Mouse (Mus musculus): ENCODE data around the gene Il1rapl1. TPM values are rescaled to one million over a fixed set of nuclear protein-coding genes. Genes with fewer than 3 reads are reported as not detected.
"Not testable (repeated sequence)": the region's sequence is repeated elsewhere in the genome, so short reads cannot be mapped to it uniquely, and the experiment has no call there.

The Il1rapl1 gene
- total and polyA plus RNA-seq, 3 experiments: not detected

GRCm38 (mm10) chrX:87502604-87503003, 612.8 kb downstream of the Il1rapl1 start:
- Histone ChIP-seq H3K4me1 (ENCODE audit: control insufficient read depth in 1 of 2, insufficient read depth in 2 of 2) (no peaks in the 10 kb centered on the region), H3K36me3 (replicated peaks in 1 of 2; ENCODE audit: control insufficient read depth in 1 of 2, insufficient read depth in 1 of 2, low read length in 1 of 2) (no peaks in the 10 kb centered on the region), H3K9ac (ENCODE audit: insufficient read depth, low read depth) (no peak overlapping the region), H3K4me2 (ENCODE audit: insufficient read depth, low read depth, poor library complexity, severe bottlenecking) (no peak overlapping the region), H3K4me3 (replicated peaks in 1 of 3; ENCODE audit: low read depth in 2 of 3, low read length in 2 of 3, poor library complexity in 1 of 3) (no peak overlapping the region), H3K79me2 (replicated peaks; ENCODE audit: control insufficient read depth, extremely low read depth, insufficient read depth, poor library complexity, severe bottlenecking) (no peaks in the 10 kb centered on the region), H3K27me3 (replicated peaks) (no peaks in the 10 kb centered on the region), H3K27ac (ENCODE audit: insufficient read depth, low read depth) (no peak overlapping the region), H3K9me3 (replicated peaks; ENCODE audit: low read length) (no peaks in the 10 kb centered on the region)
- no peak for TF ChIP-seq PAX5 (IDR thresholded peaks at IDR 0.05; ENCODE audit: low read length)
- no peak for TF ChIP-seq CHD2 (IDR thresholded peaks at IDR 0.05; ENCODE audit: low read length)
- TF ChIP-seq POLR2A (IDR thresholded peaks at IDR 0.05; ENCODE audit: low read depth, low read length): no peak
- TF ChIP-seq UBTF (IDR thresholded peaks at IDR 0.05; ENCODE audit: low read depth, low read length): no peak
- TF ChIP-seq GABPA (IDR thresholded peaks at IDR 0.05; ENCODE audit: insufficient replicate concordance, low read depth, low read length): no peak
- no peak for TF ChIP-seq NELFE (IDR thresholded peaks at IDR 0.05; ENCODE audit: low read depth, low read length)
- no peak for TF ChIP-seq NRF1 (IDR thresholded peaks at IDR 0.05; ENCODE audit: low read depth, low read length)
- TF ChIP-seq E2F4 (IDR thresholded peaks at IDR 0.05; ENCODE audit: insufficient replicate concordance, low read depth, low read length): no peak
- no peak for TF ChIP-seq ZC3H11A (IDR thresholded peaks at IDR 0.05; ENCODE audit: low read depth, low read length)
- in situ Hi-C loops (cut with MboI; ENCODE audit: low pct_ligation_motif_present, low pct_unique_long_range_greater_than_20kb, low sequenced_read_pairs): no loop called here
- DNase-seq (ENCODE audit: extremely low read depth): no peak
- dilution Hi-C loops (cut with MboI; ENCODE audit: extremely low pct_ligation_motif_present, extremely low pct_unique_long_range_greater_than_20kb, low sequenced_read_pairs): no loop called here

- no peaks in the 10 kb centered on the region for H3K4me1 ChIP-seq (ENCODE audit: control insufficient read depth in 1 of 2, insufficient read depth in 2 of 2)
- H3K9ac ChIP-seq (ENCODE audit: insufficient read depth, low read depth): no peak overlapping the region
- dilution Hi-C loops (cut with MboI; ENCODE audit: extremely low pct_ligation_motif_present, extremely low pct_unique_long_range_greater_than_20kb, low sequenced_read_pairs): no loop called here
- H3K36me3 ChIP-seq (replicated peaks in 1 of 2; ENCODE audit: control insufficient read depth in 1 of 2, insufficient read depth in 1 of 2, low read length in 1 of 2): no peaks in the 10 kb centered on the region
- H3K4me3 ChIP-seq (replicated peaks in 1 of 3; ENCODE audit: low read depth in 2 of 3, low read length in 2 of 3, poor library complexity in 1 of 3): no peak overlapping the region
- no peak overlapping the region for H3K27ac ChIP-seq (ENCODE audit: insufficient read depth, low read depth)
- in situ Hi-C loops (cut with MboI; ENCODE audit: low pct_ligation_motif_present, low pct_unique_long_range_greater_than_20kb, low sequenced_read_pairs): no loop called here
- H3K79me2 ChIP-seq (replicated peaks; ENCODE audit: control insufficient read depth, extremely low read depth, insufficient read depth, poor library complexity, severe bottlenecking): no peaks in the 10 kb centered on the region
- no peak for TF ChIP-seq RAD21 (IDR thresholded peaks at IDR 0.05; ENCODE audit: low read depth, low read length)
- TF ChIP-seq ZKSCAN1 (IDR thresholded peaks at IDR 0.05; ENCODE audit: borderline replicate concordance, low read depth, low read length): no peak
- no peak for TF ChIP-seq SIN3A (IDR thresholded peaks at IDR 0.05; ENCODE audit: low read length)
- no peak for TF ChIP-seq E2F4 (IDR thresholded peaks at IDR 0.05; ENCODE audit: insufficient replicate concordance, low read depth, low read length)
- TF ChIP-seq MAFK (IDR thresholded peaks at IDR 0.05; ENCODE audit: insufficient replicate concordance, low read length): no peak
- TF ChIP-seq CHD1 (IDR thresholded peaks at IDR 0.05; ENCODE audit: low read depth, low read length): no peak
- TF ChIP-seq IRF4 (IDR thresholded peaks at IDR 0.05; ENCODE audit: low read depth, low read length): no peak
- TF ChIP-seq JUN (IDR thresholded peaks at IDR 0.05; ENCODE audit: insufficient read depth, low read depth, low read length): no peak
- TF ChIP-seq MEF2A (IDR thresholded peaks at IDR 0.05; ENCODE audit: borderline replicate concordance, low read depth, low read length): no peak
- no peak for TF ChIP-seq USF1 (IDR thresholded peaks at IDR 0.05; ENCODE audit: low read depth, low read length)
- no peak for TF ChIP-seq CHD2 (IDR thresholded peaks at IDR 0.05; ENCODE audit: low read length)
- no peak overlapping the region for H3K4me2 ChIP-seq (ENCODE audit: insufficient read depth, low read depth, poor library complexity, severe bottlenecking)
- H3K27me3 ChIP-seq (replicated peaks): no peaks in the 10 kb centered on the region
- H3K9me3 ChIP-seq (replicated peaks; ENCODE audit: low read length): peaks cover 2% of the 10 kb centered on the region
- no peak for DNase-seq (ENCODE audit: extremely low read depth)
These were observed 632.0 kb downstream of the Il1rapl1 start for GRCm38 (mm10) chrX:87483416-87483815.

DNA sequence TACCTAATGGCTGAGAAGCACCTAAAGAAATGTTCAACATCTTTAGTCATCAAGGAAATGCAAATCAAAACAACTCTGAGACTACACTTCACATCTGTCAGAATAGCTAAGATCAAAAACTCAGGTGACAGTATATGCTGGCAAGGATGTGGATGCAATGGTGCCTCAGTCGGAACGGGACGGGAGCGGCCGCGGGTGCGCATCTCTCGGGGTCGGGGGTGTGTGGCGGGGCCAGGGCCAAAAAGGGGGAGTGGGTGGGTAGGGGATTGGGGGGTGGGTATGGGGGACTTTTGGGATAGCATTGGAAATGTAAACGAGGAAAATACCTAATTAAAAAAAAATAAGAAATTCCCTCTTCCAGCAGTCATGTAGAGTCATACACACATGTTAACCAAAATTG, 877.3 kb downstream of the Il1rapl1 start:
- H3K4me1 ChIP-seq (ENCODE audit: control insufficient read depth in 1 of 2, insufficient read depth in 2 of 2); H3K9me3 ChIP-seq (replicated peaks; ENCODE audit: low read length); H3K27ac ChIP-seq (ENCODE audit: insufficient read depth, low read depth); H3K27me3 ChIP-seq (replicated peaks); in situ Hi-C loops (cut with MboI; ENCODE audit: low pct_ligation_motif_present, low pct_unique_long_range_greater_than_20kb, low sequenced_read_pairs); dilution Hi-C loops (cut with MboI; ENCODE audit: extremely low pct_ligation_motif_present, extremely low pct_unique_long_range_greater_than_20kb, low sequenced_read_pairs); H3K4me2 ChIP-seq (ENCODE audit: insufficient read depth, low read depth, poor library complexity, severe bottlenecking); H3K36me3 ChIP-seq (replicated peaks in 1 of 2; ENCODE audit: control insufficient read depth in 1 of 2, insufficient read depth in 1 of 2, low read length in 1 of 2); H3K79me2 ChIP-seq (replicated peaks; ENCODE audit: control insufficient read depth, extremely low read depth, insufficient read depth, poor library complexity, severe bottlenecking); H3K9ac ChIP-seq (ENCODE audit: insufficient read depth, low read depth); H3K4me3 ChIP-seq (replicated peaks in 1 of 3; ENCODE audit: low read depth in 2 of 3, low read length in 2 of 3, poor library complexity in 1 of 3): not testable (repeated sequence)
- peak; percentile 91 for DNase-seq (ENCODE audit: extremely low read depth)

Data from CH12.LX (cell line).